Mouse (Mus musculus): ENCODE results near the gene Tm7sf3. TPM values are rescaled to one million over a fixed set of nuclear protein-coding genes. Genes with fewer than 3 reads are reported as not detected.

Tm7sf3 gene
- polyA plus RNA-seq, 1 experiment from 2014 or later: 37.5 TPM

DNA sequence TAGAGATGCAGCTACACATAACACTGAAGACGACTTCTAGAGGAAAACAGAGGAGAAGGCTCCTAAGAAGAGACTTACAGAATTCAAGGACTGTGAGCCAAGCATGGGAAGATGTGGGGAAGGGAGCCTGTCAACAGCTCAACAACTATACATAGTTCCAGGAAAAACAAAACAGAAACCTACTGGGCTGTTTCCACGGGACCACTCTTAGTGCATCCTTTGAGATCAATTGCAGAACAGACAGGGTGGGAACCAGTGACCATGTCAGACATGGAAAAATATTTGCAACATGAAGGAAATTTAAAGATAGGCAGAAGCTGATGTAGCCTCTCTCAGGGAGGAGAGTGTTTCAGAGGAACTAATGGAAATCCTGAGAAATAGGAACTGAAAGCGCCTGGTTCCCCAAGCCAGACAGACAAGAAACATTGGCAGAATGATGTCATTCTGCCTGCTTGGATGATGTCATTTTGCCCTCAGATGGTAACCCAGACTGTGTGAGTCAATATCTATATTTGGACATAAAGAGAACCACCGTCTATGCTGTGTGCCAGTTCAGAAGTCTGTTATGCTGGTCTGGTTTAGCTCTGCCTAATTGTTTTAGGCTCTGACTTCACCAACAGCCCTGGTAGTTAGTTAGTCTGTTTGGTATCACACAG, 32.4 kb upstream of the Tm7sf3 start:
- 21% methylated on average over 4 of the region's 4 CpGs for WGBS
- peak overlapping the region; percentile 4; the same call in 1 of the 2 replicates for H3K4me2 ChIP-seq (ENCODE audit: low read depth, low read length)

DNA sequence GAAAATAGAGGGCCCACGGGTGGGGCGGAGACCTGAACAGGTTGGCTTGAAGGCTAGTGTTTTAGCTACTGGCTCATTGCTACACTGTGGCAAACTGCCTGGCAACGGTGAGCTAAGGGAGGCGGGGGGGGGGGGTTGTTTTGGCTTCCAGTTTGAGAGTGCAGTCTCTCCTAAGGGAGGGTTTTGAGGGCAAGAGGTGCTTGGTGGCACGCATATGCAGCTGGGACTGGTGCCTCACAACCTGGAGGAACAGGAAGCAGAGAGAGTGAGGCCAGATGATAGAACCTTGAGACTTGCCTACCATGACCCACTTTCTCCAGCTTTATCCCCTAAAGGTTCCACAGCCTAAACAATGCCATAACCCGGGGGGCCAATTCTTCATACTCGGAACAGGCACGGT, 31.8 kb upstream of the Tm7sf3 start:
- WGBS: 68% methylated on average over 8 of the region's 8 CpGs
- Histone ChIP-seq H3K27ac (ENCODE audit: low read length) (peak overlapping the region; percentile 79), H3K9ac (ENCODE audit: low read length) (no peak overlapping the region; the same call in 1 of the 2 replicates), H3K4me1 (ENCODE audit: control insufficient read depth, insufficient read depth, low read length) (peaks cover 42% of the 10 kb centered on the region), H3K4me2 (ENCODE audit: low read depth, low read length) (peak overlapping the region; percentile 4; the same call in 1 of the 2 replicates), H3K36me3 (ENCODE audit: control insufficient read depth, insufficient read depth) (no peaks in the 10 kb centered on the region), H3K9me3 (replicated peaks; ENCODE audit: control insufficient read depth, low read length) (peaks cover 7% of the 10 kb centered on the region), H3K4me3 (ENCODE audit: low read length) (no peak overlapping the region), H3K27me3 (ENCODE audit: control insufficient read depth, insufficient read depth, low read length) (no peaks in the 10 kb centered on the region)
- no peak for ATAC-seq (replicated peaks; ENCODE audit: extremely low read depth, insufficient read depth, low FRiP score)

More for the DNA sequence above, 32.4 kb upstream of the Tm7sf3 start:
- peaks cover 13% of the 10 kb centered on the region for H3K9me3 ChIP-seq (replicated peaks; ENCODE audit: control insufficient read depth, low read length)
- peak overlapping the region; percentile 17; the same call in 1 of the 2 replicates for H3K9ac ChIP-seq (ENCODE audit: low read length)
- H3K36me3 ChIP-seq (ENCODE audit: control insufficient read depth, insufficient read depth): no peaks in the 10 kb centered on the region
- ATAC-seq (replicated peaks; ENCODE audit: extremely low read depth, insufficient read depth, low FRiP score): peak; percentile 70
- no peaks in the 10 kb centered on the region for H3K27me3 ChIP-seq (ENCODE audit: control insufficient read depth, insufficient read depth, low read length)
- peak overlapping the region; percentile 79 for H3K27ac ChIP-seq (ENCODE audit: low read length)
- peaks cover 39% of the 10 kb centered on the region for H3K4me1 ChIP-seq (ENCODE audit: control insufficient read depth, insufficient read depth, low read length)
- no peak overlapping the region for H3K4me3 ChIP-seq (ENCODE audit: low read length)

DNA sequence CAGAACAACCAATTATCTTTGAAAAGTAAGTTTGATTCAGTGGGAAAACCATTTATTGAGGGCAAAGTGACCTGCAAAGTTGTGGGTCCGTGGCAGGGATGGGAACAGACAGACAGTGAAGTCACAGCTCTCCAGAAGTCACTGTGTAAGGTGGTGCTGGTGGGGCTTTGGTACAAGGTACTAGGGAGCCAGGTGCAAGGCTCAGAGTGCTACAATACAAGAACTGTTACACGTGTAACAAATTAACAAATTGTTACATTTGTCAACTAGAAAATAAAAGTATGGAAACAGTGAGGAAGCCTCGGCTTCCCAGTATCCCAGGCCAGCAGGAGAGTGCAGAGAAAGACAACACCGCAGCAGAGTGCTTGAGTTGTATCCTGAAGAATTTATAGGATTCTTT, 31.1 kb upstream of the Tm7sf3 start:
- Histone ChIP-seq H3K4me1 (ENCODE audit: control insufficient read depth, insufficient read depth, low read length) (peaks cover 43% of the 10 kb centered on the region), H3K27ac (ENCODE audit: low read length) (no peak overlapping the region), H3K36me3 (ENCODE audit: control insufficient read depth, insufficient read depth) (no peaks in the 10 kb centered on the region)

DNA sequence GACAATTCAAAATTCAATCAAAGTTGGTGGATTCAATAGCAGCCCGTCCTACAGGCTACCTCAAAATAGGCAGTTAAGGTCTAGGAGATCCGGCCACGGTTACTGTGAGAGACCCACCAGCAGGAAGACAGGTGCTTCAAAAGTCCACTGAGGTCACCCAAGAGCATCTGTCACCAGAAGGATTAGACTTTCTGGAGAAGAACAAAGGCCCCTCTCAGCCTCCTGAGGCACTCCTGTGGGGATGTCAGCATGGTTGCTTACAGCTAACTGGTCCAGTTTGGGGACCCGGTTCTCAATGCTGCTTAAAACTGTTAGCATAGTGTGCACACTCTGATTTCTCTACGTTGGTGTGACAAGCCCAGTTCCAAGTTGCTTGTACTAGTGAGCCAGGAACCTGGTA, 29.5 kb upstream of the Tm7sf3 start:
- Histone ChIP-seq H3K36me3 (ENCODE audit: control insufficient read depth, insufficient read depth) (no peaks in the 10 kb centered on the region), H3K4me3 (ENCODE audit: low read length) (no peak overlapping the region), H3K4me2 (ENCODE audit: low read depth, low read length) (no peak overlapping the region), H3K9me3 (replicated peaks; ENCODE audit: control insufficient read depth, low read length) (peaks cover 5% of the 10 kb centered on the region), H3K9ac (ENCODE audit: low read length) (0 out of 2 replicates have a peak overlapping the region, but pooled peaks have one; percentile 30), H3K4me1 (ENCODE audit: control insufficient read depth, insufficient read depth, low read length) (peaks cover 37% of the 10 kb centered on the region), H3K27me3 (ENCODE audit: control insufficient read depth, insufficient read depth, low read length) (no peaks in the 10 kb centered on the region), H3K27ac (ENCODE audit: low read length) (peak overlapping the region; percentile 86)
- WGBS: 44% methylated on average over 5 of the region's 5 CpGs
- ATAC-seq (replicated peaks; ENCODE audit: extremely low read depth, insufficient read depth, low FRiP score): no peak

More for the DNA sequence above, 31.1 kb upstream of the Tm7sf3 start:
- Histone ChIP-seq H3K4me3 (ENCODE audit: low read length) (no peak overlapping the region), H3K27me3 (ENCODE audit: control insufficient read depth, insufficient read depth, low read length) (no peaks in the 10 kb centered on the region), H3K9ac (ENCODE audit: low read length) (no peak overlapping the region), H3K9me3 (replicated peaks; ENCODE audit: control insufficient read depth, low read length) (peaks cover 5% of the 10 kb centered on the region), H3K4me2 (ENCODE audit: low read depth, low read length) (no peak overlapping the region)
- ATAC-seq (replicated peaks; ENCODE audit: extremely low read depth, insufficient read depth, low FRiP score): no peak
- 82% methylated on average over 4 of the region's 4 CpGs for WGBS

DNA sequence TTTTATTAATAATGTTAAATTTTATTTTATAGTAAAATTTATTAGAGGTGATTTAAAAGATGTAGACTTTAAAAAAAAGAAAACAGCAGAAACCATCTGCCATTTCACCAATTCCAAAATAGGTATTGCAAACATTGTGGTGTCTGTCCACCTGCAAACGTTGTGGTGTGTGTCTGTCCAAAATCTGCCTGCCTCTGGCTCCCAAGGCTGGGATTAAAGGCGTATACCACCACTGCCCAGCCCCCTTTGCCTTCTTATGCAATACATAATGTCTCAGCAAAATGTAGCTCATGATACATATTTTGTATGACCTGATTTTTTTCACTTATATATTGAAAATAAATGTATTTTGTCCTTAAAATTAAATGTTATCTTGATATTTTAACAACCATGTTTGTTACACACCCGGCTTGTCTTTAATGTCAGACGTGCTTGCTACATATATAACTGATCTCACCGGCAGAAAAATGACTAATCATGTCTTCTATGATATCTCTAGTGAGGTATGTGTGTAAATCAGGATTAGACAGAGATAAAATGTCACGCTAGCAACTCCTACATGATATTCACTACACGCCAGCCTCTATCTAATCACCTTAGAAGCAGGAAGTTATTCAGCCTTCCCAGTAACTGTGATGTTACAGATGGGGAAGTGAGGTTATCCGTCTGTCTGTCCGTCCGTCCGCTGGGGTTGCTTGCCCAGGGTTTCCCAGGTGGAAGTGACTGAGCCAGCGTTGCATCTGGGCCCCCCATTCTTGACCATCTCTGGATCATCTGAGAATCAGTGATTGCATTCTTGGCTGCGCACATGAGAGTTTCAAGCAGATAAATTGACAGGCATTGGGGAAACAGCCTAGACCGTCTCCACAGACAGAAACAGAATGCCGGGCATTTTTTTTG, 28.6 kb upstream of the Tm7sf3 start:
- Histone ChIP-seq H3K27me3 (ENCODE audit: control insufficient read depth, insufficient read depth, low read length) (no peaks in the 10 kb centered on the region), H3K9me3 (replicated peaks; ENCODE audit: control insufficient read depth, low read length) (peaks cover 5% of the 10 kb centered on the region), H3K36me3 (ENCODE audit: control insufficient read depth, insufficient read depth) (no peaks in the 10 kb centered on the region), H3K4me1 (ENCODE audit: control insufficient read depth, insufficient read depth, low read length) (peaks cover 37% of the 10 kb centered on the region), H3K4me3 (ENCODE audit: low read length) (0 out of 2 replicates have a peak overlapping the region, but pooled peaks have one; percentile 13), H3K4me2 (ENCODE audit: low read depth, low read length) (peak overlapping the region; percentile 48), H3K9ac (ENCODE audit: low read length) (peak overlapping the region; percentile 42; the same call in 1 of the 2 replicates), H3K27ac (ENCODE audit: low read length) (peak overlapping the region; percentile 86)
- ATAC-seq (replicated peaks; ENCODE audit: extremely low read depth, insufficient read depth, low FRiP score): no peak
- WGBS: 27% methylated on average over 15 of the region's 15 CpGs

DNA sequence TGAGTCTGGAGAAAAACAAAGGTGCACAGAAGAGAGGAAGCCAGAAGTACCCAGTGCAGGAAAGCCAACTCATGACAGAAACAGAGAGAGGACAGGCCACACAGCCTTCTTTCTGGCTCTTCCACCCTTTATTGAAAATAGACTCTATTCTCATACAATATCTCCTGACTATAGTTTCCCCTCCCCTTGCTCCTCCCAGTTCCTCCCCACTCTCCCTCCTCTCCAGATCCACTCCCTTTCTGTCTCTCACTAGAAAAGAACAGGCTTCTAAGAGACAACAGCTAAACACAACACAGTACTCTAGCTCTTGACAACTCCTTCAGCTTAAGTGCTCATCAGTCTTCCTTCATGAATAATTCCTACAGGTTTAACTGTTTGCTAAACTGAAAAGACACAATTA, 26.0 kb upstream of the Tm7sf3 start:
- Histone ChIP-seq H3K4me1 (ENCODE audit: control insufficient read depth, insufficient read depth, low read length) (peaks cover 30% of the 10 kb centered on the region), H3K9me3 (replicated peaks; ENCODE audit: control insufficient read depth, low read length) (peaks cover 5% of the 10 kb centered on the region), H3K36me3 (ENCODE audit: control insufficient read depth, insufficient read depth) (no peaks in the 10 kb centered on the region), H3K27ac (ENCODE audit: low read length) (peak overlapping the region; percentile 45), H3K4me2 (ENCODE audit: low read depth, low read length) (no peak overlapping the region), H3K9ac (ENCODE audit: low read length) (no peak overlapping the region), H3K27me3 (ENCODE audit: control insufficient read depth, insufficient read depth, low read length) (no peaks in the 10 kb centered on the region; the same call in 1 of the 2 replicates), H3K4me3 (ENCODE audit: low read length) (no peak overlapping the region)
- no peak for ATAC-seq (replicated peaks; ENCODE audit: extremely low read depth, insufficient read depth, low FRiP score)

DNA sequence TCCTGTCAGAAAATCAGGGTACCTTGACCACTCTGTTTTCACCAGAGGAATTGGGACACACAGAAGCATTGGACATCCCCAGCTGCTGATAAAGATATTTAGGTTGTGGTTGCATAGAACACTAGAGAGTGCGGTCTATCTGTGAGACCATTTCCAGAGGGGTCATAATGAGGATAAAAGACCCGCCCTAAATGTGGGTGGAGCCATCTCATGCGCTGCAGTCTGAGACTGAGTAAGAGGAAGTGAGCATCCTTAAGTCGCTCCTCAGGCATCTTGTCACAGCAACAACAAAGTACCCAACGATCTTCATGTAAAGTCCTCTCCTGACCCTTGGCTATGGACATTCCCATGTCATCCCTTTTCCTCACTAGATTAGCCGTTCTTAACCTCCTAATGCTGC, 24.2 kb upstream of the Tm7sf3 start:
- H3K4me2 ChIP-seq (ENCODE audit: low read depth, low read length): no peak overlapping the region
- H3K27me3 ChIP-seq (ENCODE audit: control insufficient read depth, insufficient read depth, low read length): no peaks in the 10 kb centered on the region; the same call in 1 of the 2 replicates
- peaks cover 5% of the 10 kb centered on the region for H3K9me3 ChIP-seq (replicated peaks; ENCODE audit: control insufficient read depth, low read length)
- no peaks in the 10 kb centered on the region for H3K36me3 ChIP-seq (ENCODE audit: control insufficient read depth, insufficient read depth)
- ATAC-seq (replicated peaks; ENCODE audit: extremely low read depth, insufficient read depth, low FRiP score): no peak
- no peak overlapping the region for H3K27ac ChIP-seq (ENCODE audit: low read length)
- H3K4me3 ChIP-seq (ENCODE audit: low read length): no peak overlapping the region
- H3K4me1 ChIP-seq (ENCODE audit: control insufficient read depth, insufficient read depth, low read length): peaks cover 27% of the 10 kb centered on the region
- 75% methylated on average over 6 of the region's 6 CpGs for WGBS
- H3K9ac ChIP-seq (ENCODE audit: low read length): no peak overlapping the region

DNA sequence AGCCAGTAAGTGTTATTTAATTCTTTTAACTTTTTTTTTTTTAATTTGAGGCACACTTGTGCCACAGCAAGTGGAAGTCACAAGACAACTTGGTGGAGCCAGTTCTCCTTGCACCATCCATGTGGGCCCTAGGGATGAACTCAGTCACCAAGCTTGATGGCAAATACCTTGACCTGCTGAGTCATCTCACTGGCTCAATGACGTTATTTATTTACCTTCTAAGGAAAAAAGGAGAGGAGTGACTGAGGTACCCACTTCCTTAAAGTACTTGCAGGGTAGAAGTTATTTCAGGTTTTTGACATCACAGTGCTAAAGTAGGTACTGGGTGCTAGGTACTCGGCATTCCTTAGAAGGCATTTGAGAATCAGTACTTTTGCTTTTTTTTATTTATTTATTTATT, 22.8 kb upstream of the Tm7sf3 start:
- peaks cover 21% of the 10 kb centered on the region for H3K4me1 ChIP-seq (ENCODE audit: control insufficient read depth, insufficient read depth, low read length)
- no peak overlapping the region for H3K4me3 ChIP-seq (ENCODE audit: low read length)
- peaks cover 3% of the 10 kb centered on the region; the same call in 1 of the 2 replicates for H3K9me3 ChIP-seq (replicated peaks; ENCODE audit: control insufficient read depth, low read length)
- H3K27me3 ChIP-seq (ENCODE audit: control insufficient read depth, insufficient read depth, low read length): no peaks in the 10 kb centered on the region; the same call in 1 of the 2 replicates
- no peaks in the 10 kb centered on the region for H3K36me3 ChIP-seq (ENCODE audit: control insufficient read depth, insufficient read depth)
- no peak overlapping the region for H3K27ac ChIP-seq (ENCODE audit: low read length)
- 76% methylated on average over 2 of the region's 2 CpGs for WGBS
- no peak for ATAC-seq (replicated peaks; ENCODE audit: extremely low read depth, insufficient read depth, low FRiP score)
- no peak overlapping the region for H3K4me2 ChIP-seq (ENCODE audit: low read depth, low read length)
- no peak overlapping the region for H3K9ac ChIP-seq (ENCODE audit: low read length)

DNA sequence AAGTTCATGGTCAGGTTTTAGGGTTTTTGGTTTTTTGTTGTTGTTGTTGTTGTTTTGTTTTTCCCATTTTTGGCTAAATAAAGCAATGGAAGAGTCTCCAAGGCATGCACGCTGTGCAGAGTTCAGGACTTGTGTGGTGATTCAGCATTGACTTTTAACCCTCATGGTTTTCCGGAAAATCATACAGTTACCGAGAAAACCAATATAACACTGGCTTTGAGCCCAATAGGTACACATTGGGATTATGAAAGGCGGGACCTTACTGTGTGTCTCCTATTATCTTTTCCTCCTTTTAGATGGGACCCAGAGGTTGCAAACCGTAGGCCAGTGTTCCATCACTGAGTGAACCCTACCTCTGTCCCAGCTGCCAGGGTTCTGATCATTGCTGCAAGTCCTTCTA, 22.3 kb upstream of the Tm7sf3 start:
- H3K9me3 ChIP-seq (replicated peaks; ENCODE audit: control insufficient read depth, low read length): no peaks in the 10 kb centered on the region
- peaks cover 21% of the 10 kb centered on the region for H3K4me1 ChIP-seq (ENCODE audit: control insufficient read depth, insufficient read depth, low read length)
- no peak for ATAC-seq (replicated peaks; ENCODE audit: extremely low read depth, insufficient read depth, low FRiP score)
- no peak overlapping the region for H3K9ac ChIP-seq (ENCODE audit: low read length)
- WGBS: 90% methylated on average over 5 of the region's 5 CpGs
- H3K27me3 ChIP-seq (ENCODE audit: control insufficient read depth, insufficient read depth, low read length): no peaks in the 10 kb centered on the region; the same call in 1 of the 2 replicates
- peak overlapping the region; percentile 68 for H3K27ac ChIP-seq (ENCODE audit: low read length)
- no peaks in the 10 kb centered on the region for H3K36me3 ChIP-seq (ENCODE audit: control insufficient read depth, insufficient read depth)
- H3K4me2 ChIP-seq (ENCODE audit: low read depth, low read length): no peak overlapping the region
- no peak overlapping the region for H3K4me3 ChIP-seq (ENCODE audit: low read length)

All from heart, embryonic 16.5 days (tissue).